Mouse (Mus musculus) olfactory bulb, adult 2 months (tissue): ENCODE data around the gene Ccnd3.

Experiments
- CTCF ChIP-seq: fragments of 200-500 bp; IDR thresholded peaks from 2 replicates; pipeline ENCODE4 v1.5.1; 2012; ENCODE audit warnings: low read depth, mild to moderate bottlenecking, low read length, moderate library complexity; ENCODE audit not compliant: insufficient read depth
- POLR2A ChIP-seq: fragments of 200-500 bp; IDR thresholded peaks from 2 replicates; pipeline ENCODE4 v1.6.1; 2012; ENCODE audit warnings: mild to moderate bottlenecking, low read depth, low read length, moderate library complexity; ENCODE audit not compliant: insufficient read depth

- no peak for TF ChIP-seq POLR2A
- TF ChIP-seq CTCF = no peak
Observed at GRCm38 (mm10) chr17:47458310-47458709, 46.5 kb upstream of the Ccnd3 start.
